Mouse (Mus musculus) retina, embryonic 14.5 days (tissue): ENCODE results near the gene Krtap31-2.

Experiments used
- DNase-seq: peaks from one replicate; pipeline ENCODE4 v3.0.0-alpha.2; 2015; ENCODE audit warnings: low spot score

Gene Krtap31-2

GRCm38 (mm10) chr11:99935991-99936390 lies at the start of gene Krtap31-2:
TSS of gene Krtap31-2 (plus strand) at chr11:99936291.
- DNase-seq = no peak

- DNase-seq = no peak
These were observed 28.5 kb upstream of the Krtap31-2 start, which contains the start of gene Krtap31-1 for GRCm38 (mm10) chr11:99907620-99908019. TSS of gene Krtap31-1 (plus strand) at chr11:99907920.

GRCm38 (mm10) chr11:99914451-99914850 lies 21.6 kb upstream of the Krtap31-2 start, which contains the start of gene Gm11565:
TSS of gene Gm11565 (plus strand) at chr11:99914751.
- DNase-seq = no peak

GRCm38 (mm10) chr11:99937751-99938264 lies 1.7 kb downstream of the Krtap31-2 start:
- no peak for DNase-seq

GRCm38 (mm10) chr11:99948175-99948574 lies 12.1 kb downstream of the Krtap31-2 start, which contains the start of gene Krtap9-5:
TSS of gene Krtap9-5 (plus strand) at chr11:99948475.
- no peak for DNase-seq

- peak; percentile 13 for DNase-seq
These were observed 28.1 kb downstream of the Krtap31-2 start for GRCm38 (mm10) chr11:99964213-99964612.

- no peak for DNase-seq
These were observed 29.9 kb downstream of the Krtap31-2 start for GRCm38 (mm10) chr11:99965961-99966360.

- no peak for DNase-seq
These were observed 42.9 kb downstream of the Krtap31-2 start, which contains the start of gene Krtap29-1 for GRCm38 (mm10) chr11:99978953-99979352. TSS of gene Krtap29-1 (minus strand) at chr11:99979053.

GRCm38 (mm10) chr11:99982731-99983130 lies 46.6 kb downstream of the Krtap31-2 start:
- DNase-seq = no peak

GRCm38 (mm10) chr11:99983442-99983841 lies 47.4 kb downstream of the Krtap31-2 start:
- no peak for DNase-seq

GRCm38 (mm10) chr11:99985291-99986092 lies 49.4 kb downstream of the Krtap31-2 start:
- no peak for DNase-seq

GRCm38 (mm10) chr11:99986180-99986647 lies 50.1 kb downstream of the Krtap31-2 start, which contains the start of gene Krtap16-1:
TSS of gene Krtap16-1 (minus strand) at chr11:99986597.
- no peak for DNase-seq
